Mouse (Mus musculus) thymus, adult 2 months (tissue): ENCODE measurements around the gene Ptpn11.

Source experiments
- CTCF ChIP-seq: fragments of 200-500 bp; IDR thresholded peaks from 2 replicates; pipeline ENCODE4 v1.5.1; 2012; ENCODE audit warnings: mild to moderate bottlenecking, control low read depth, low read length, moderate library complexity, borderline replicate concordance; ENCODE audit not compliant: control insufficient read depth, poor library complexity, insufficient read depth; ENCODE audit errors: extremely low read depth
- POLR2A ChIP-seq: fragments of 200-500 bp; IDR thresholded peaks from 2 replicates; pipeline ENCODE4 v1.6.1; 2012; ENCODE audit warnings: mild to moderate bottlenecking, low read length, control low read depth, moderate library complexity; ENCODE audit not compliant: control insufficient read depth, poor library complexity, insufficient read depth; ENCODE audit errors: extremely low read depth

DNA sequence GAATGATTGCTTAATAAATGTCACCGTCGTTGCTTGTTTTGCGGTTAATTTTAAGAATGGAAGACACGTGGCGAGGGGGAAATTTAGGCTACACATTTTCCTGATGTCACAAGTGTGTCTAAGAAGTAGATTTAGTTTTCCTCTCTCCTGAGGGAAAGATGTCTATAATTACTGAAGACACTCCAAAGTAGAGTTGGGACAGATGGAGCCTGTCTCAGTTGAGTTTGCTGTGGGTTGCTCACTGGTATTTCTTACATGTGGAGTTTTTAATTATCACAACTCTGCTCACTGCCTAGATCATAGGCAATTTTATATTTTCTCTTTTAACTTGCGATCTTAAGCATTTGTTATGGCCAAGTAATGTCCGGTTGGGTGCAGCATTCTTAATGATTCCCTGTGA lies 108.6 kb downstream of the Ptpn11 start:
- TF ChIP-seq CTCF (no peak), POLR2A (no peak)
